Mouse (Mus musculus): ENCODE data around the gene Tmem53. TPM values are rescaled to one million over a fixed set of nuclear protein-coding genes. Genes with fewer than 3 reads are reported as not detected.

Tmem53 gene
- polyA plus RNA-seq, 1 experiment from 2014 or later: 11.6 TPM

DNA sequence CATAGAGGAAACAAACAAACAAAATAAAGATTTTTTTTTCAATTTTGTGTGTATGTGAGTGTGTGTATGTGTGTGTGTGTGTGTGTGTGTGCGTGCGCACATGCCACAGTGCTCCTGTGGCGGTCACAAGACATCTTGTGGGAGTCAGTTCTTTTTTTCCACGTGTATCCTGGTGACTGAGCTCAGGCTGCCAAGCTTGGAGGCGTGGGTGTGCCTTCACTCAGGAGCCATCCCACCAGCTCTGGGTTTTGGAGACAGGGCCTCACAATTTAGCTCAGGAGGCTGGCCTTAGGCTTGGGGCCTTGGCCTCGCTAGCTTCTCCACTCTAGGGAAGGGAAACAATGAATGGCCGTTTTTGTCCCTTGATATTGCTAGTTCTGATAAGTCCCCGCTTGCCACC lies 27.6 kb upstream of the Tmem53 start:
- Histone ChIP-seq H3K9me3 (no peaks in the 10 kb centered on the region), H3K27me3 (replicated peaks; ENCODE audit: low read depth, poor library complexity, severe bottlenecking) (no peaks in the 10 kb centered on the region; the same call in 1 of the 2 replicates), H3K36me3 (replicated peaks) (no peaks in the 10 kb centered on the region), H3K4me1 (0 out of 2 replicates have a peak, but pooled peaks cover 3% of the 10 kb centered on the region), H3K4me3 (no peak overlapping the region), H3K27ac (replicated peaks) (no peak overlapping the region)
- 79% methylated on average over 8 of the region's 8 CpGs for WGBS
- no peak for DNase-seq (ENCODE audit: low spot score)

DNA sequence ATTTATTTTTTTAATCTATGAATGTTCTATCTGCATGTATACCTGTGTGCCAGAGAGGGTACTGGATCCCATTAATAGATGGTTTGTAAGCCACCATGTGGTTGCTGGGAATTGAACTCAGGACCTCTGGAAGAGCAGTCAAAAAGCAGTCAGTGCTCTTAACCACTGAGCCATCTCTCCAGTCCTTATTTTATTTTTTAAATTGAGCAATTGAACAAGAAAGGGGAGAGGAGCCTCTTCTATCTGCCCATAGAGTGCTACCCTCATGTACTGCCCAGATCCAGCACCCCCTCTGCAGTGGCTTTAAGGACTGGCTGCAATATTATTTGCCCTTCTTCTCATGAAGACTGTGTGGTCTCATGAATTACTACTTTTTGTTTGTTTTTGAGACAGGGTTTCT lies 26.5 kb upstream of the Tmem53 start:
- no peak overlapping the region for H3K4me3 ChIP-seq
- H3K27ac ChIP-seq (replicated peaks): no peak overlapping the region
- no peaks in the 10 kb centered on the region; the same call in 1 of the 2 replicates for H3K27me3 ChIP-seq (replicated peaks; ENCODE audit: low read depth, poor library complexity, severe bottlenecking)
- H3K36me3 ChIP-seq (replicated peaks): no peaks in the 10 kb centered on the region
- H3K4me1 ChIP-seq: 0 out of 2 replicates have a peak, but pooled peaks cover 3% of the 10 kb centered on the region
- no peaks in the 10 kb centered on the region for H3K9me3 ChIP-seq
- DNase-seq (ENCODE audit: low spot score): no peak

DNA sequence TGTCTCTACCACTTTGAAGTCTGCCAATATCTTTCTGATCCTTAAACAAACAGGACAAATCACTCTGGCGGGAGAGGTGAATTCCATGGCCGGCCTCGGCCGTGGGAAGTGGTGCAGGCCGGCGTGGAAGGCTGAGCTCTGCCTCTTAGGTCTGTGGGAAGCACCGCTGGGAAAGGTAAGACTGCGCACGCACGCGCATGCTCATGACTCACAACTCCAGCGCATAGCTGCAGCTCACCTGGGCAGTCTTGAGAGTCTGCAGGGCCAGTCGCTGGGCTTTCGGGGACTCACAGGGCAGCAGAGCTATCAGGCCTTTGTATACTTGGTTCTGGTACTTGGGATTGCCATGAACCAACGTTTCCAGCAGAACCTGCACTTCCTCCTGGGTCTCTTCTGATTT lies 22.2 kb upstream of the Tmem53 start:
- Histone ChIP-seq H3K27ac (replicated peaks) (no peak overlapping the region), H3K9me3 (no peaks in the 10 kb centered on the region), H3K27me3 (replicated peaks; ENCODE audit: low read depth, poor library complexity, severe bottlenecking) (no peaks in the 10 kb centered on the region; the same call in 1 of the 2 replicates), H3K36me3 (replicated peaks) (no peaks in the 10 kb centered on the region), H3K4me3 (no peak overlapping the region), H3K4me1 (peaks cover 9% of the 10 kb centered on the region)
- 75% methylated on average over 15 of the region's 15 CpGs for WGBS
- DNase-seq (ENCODE audit: low spot score): no peak

DNA sequence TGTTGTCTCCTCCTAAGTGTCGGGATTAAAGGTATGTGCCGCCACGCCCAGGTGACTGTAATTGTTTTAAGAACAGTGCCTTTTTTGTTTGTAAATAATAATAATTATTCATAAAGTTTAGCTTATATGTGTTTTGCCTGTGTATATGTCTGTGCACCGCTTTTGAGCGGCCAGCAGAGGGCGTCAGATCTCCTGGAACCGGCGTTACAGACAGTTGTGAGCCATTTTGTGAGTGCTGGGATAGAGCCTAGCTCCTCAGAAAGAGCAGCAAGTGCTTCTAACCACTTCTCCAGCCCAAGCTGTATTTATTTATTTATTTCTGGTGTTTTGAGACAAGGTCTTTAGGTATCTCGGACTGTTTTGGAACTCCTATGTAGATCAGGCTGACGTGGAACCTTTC lies 21.4 kb upstream of the Tmem53 start:
- Histone ChIP-seq H3K27me3 (replicated peaks; ENCODE audit: low read depth, poor library complexity, severe bottlenecking) (no peaks in the 10 kb centered on the region; the same call in 1 of the 2 replicates), H3K4me1 (peaks cover 11% of the 10 kb centered on the region), H3K4me3 (no peak overlapping the region), H3K9me3 (no peaks in the 10 kb centered on the region), H3K36me3 (replicated peaks) (no peaks in the 10 kb centered on the region), H3K27ac (replicated peaks) (no peak overlapping the region)
- WGBS: 50% methylated on average over 10 of the region's 10 CpGs
- DNase-seq (ENCODE audit: low spot score): no peak

DNA sequence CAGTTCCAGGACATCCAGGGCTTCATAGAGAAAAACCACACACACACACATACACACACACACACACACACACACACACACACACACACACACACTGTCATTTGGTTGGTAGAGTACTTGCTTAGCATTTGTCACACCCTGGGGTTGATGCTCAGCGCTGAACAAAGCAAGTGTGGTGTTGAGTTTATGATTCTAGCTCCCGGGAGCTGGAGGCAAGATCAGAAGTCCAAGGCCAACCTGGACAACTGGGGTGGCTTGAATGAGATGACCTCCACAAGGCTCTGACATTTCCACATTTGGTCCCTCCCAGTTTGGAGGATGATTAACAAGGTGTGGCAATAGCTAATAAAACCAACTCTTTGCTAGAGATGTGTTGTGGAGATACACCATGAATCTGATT lies 20.5 kb upstream of the Tmem53 start:
- no peaks in the 10 kb centered on the region; the same call in 1 of the 2 replicates for H3K27me3 ChIP-seq (replicated peaks; ENCODE audit: low read depth, poor library complexity, severe bottlenecking)
- peaks cover 19% of the 10 kb centered on the region for H3K4me1 ChIP-seq
- DNase-seq (ENCODE audit: low spot score): no peak
- no peak overlapping the region for H3K4me3 ChIP-seq
- H3K36me3 ChIP-seq (replicated peaks): no peaks in the 10 kb centered on the region
- WGBS: 84% methylated on average over 2 of the region's 2 CpGs
- no peak overlapping the region for H3K27ac ChIP-seq (replicated peaks)
- H3K9me3 ChIP-seq: no peaks in the 10 kb centered on the region

DNA sequence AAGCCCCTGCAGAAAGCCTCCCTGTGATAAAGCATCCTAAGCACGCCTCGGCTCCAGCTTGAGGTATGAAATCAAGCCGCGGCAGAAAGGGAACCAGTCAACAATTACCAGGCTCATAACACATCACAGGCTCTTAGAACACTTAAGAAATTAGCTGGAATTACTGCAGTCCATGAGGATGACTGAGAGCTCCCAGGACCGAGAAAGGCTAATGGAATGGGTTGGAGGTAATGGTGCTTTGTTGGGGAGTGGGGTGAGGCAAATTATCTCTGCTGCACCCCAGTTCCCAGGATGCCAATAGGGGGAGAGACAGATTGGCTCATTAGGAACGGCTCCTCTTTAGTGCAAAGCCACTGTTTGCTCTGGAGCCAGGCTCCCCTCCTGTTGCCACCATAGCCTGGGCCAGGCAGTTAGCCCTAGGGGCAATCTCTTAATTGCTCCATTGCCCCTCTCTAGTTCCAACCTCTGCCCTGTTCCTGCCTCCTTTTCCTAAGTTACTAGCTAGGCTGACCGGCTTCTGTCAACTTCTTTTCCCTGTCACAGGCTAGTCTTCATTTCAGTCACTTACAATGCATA lies 17.5 kb upstream of the Tmem53 start:
- Histone ChIP-seq H3K9me3 (no peaks in the 10 kb centered on the region), H3K27ac (replicated peaks) (no peak overlapping the region), H3K4me1 (peaks cover 16% of the 10 kb centered on the region), H3K4me3 (no peak overlapping the region), H3K27me3 (replicated peaks; ENCODE audit: low read depth, poor library complexity, severe bottlenecking) (no peaks in the 10 kb centered on the region), H3K36me3 (replicated peaks) (no peaks in the 10 kb centered on the region)
- DNase-seq (ENCODE audit: low spot score): no peak
- 59% methylated on average over 7 of the region's 7 CpGs for WGBS

DNA sequence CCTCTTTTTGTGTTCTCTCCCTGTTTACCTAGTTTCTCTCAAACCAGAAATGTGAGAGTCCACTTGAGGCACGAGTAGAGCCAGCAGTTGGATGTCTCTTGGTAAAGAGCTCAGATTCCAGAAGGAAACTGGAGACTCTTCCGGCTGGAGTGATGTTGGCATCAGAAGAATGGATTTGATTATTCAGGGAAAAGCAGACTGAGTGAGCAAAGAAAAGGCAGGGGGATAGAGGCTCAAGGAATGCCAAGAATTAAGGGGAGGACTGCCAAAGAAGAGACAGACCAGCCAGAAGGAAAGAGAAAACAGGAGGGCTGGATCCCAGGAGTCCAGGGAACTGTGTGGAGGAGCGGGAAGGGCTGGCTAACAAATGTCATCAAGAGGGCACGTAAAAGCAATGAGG lies 15.9 kb upstream of the Tmem53 start:
- Histone ChIP-seq H3K9me3 (no peaks in the 10 kb centered on the region), H3K27me3 (replicated peaks; ENCODE audit: low read depth, poor library complexity, severe bottlenecking) (no peaks in the 10 kb centered on the region), H3K36me3 (replicated peaks) (no peaks in the 10 kb centered on the region), H3K4me3 (no peak overlapping the region), H3K27ac (replicated peaks) (no peak overlapping the region), H3K4me1 (peaks cover 16% of the 10 kb centered on the region)
- 53% methylated on average over 4 of the region's 4 CpGs for WGBS
- no peak for DNase-seq (ENCODE audit: low spot score)

DNA sequence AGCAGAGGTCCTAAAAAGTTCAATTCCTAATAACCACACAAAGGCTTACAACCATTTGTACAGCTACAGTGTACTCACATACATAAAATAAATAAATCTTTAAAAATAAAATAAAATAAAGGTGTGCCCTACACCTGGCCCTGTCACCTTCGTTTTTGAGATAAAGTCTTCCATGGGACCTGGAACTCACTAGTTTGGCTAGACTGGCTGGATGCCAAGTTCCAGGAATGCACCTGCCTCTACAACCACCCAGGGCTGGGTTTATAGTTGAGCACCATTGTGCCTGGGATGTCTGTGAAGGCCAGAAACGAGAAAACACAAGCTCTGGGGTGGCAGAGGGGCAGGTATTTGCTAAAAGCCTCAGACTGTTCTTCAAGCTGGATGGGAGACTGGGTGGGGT lies 12.6 kb upstream of the Tmem53 start:
- Histone ChIP-seq H3K36me3 (replicated peaks) (no peaks in the 10 kb centered on the region), H3K27ac (replicated peaks) (no peak overlapping the region), H3K4me3 (no peak overlapping the region), H3K4me1 (peaks cover 20% of the 10 kb centered on the region), H3K27me3 (replicated peaks; ENCODE audit: low read depth, poor library complexity, severe bottlenecking) (no peaks in the 10 kb centered on the region), H3K9me3 (no peaks in the 10 kb centered on the region)
- no peak for DNase-seq (ENCODE audit: low spot score)
- WGBS: 64% methylated on average over 2 of the region's 2 CpGs

DNA sequence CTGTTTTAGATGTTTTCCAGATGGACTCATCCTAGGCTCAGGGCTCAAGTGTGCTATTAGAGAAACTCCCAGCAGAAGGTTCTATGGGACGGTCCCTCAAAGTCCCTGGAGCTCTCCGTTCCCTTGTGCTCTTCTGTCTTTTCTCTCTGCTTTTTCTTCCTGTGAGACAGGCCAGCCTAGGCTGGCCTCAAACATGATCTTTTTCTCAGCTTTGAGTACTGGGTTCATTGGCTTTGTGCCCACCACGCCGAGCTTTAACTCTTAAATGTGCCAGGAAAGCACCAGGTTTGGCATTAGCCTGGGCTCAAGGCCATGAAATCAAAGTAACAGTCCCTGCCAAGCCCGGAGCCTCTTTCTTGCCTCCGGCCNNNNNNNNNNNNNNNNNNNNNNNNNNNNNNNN lies 10.9 kb upstream of the Tmem53 start:
- 88% methylated on average over 6 of the region's 6 CpGs for WGBS
- no peaks in the 10 kb centered on the region for H3K36me3 ChIP-seq (replicated peaks)
- H3K4me3 ChIP-seq: no peak overlapping the region
- peaks cover 9% of the 10 kb centered on the region for H3K4me1 ChIP-seq
- no peak for DNase-seq (ENCODE audit: low spot score)
- H3K27ac ChIP-seq (replicated peaks): no peak overlapping the region
- no peaks in the 10 kb centered on the region for H3K9me3 ChIP-seq
- no peaks in the 10 kb centered on the region for H3K27me3 ChIP-seq (replicated peaks; ENCODE audit: low read depth, poor library complexity, severe bottlenecking)

DNA sequence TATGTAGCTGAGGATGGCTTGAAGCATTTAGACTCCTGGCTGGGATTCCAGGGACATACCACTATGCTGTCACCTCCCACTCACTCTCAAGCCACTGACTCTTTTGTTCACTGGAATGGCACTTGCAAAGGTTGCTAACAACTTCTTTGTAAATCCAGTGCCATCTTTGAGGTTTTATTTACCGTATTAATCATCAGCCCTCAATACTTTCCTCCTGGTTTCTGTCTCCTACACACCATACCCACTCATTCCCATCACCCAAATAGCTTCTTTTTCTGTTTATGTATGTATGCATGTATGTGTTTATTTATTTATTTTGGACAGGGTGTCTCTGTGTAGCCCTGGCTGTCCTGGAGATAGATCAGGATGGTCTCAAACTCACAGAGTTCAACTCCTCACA lies 769 bp upstream of the Tmem53 start:
- H3K27ac ChIP-seq (replicated peaks): peak overlapping the region; percentile 3; the same call in 1 of the 2 replicates
- H3K4me1 ChIP-seq: peaks cover 42% of the 10 kb centered on the region
- 79% methylated on average over 1 of the region's 1 CpGs for WGBS
- H3K36me3 ChIP-seq (replicated peaks): no peaks in the 10 kb centered on the region
- H3K27me3 ChIP-seq (replicated peaks; ENCODE audit: low read depth, poor library complexity, severe bottlenecking): 0 out of 2 replicates have a peak, but pooled peaks cover 5% of the 10 kb centered on the region
- H3K4me3 ChIP-seq: peak overlapping the region; percentile 76
- no peak for DNase-seq (ENCODE audit: low spot score)
- no peaks in the 10 kb centered on the region for H3K9me3 ChIP-seq

DNA sequence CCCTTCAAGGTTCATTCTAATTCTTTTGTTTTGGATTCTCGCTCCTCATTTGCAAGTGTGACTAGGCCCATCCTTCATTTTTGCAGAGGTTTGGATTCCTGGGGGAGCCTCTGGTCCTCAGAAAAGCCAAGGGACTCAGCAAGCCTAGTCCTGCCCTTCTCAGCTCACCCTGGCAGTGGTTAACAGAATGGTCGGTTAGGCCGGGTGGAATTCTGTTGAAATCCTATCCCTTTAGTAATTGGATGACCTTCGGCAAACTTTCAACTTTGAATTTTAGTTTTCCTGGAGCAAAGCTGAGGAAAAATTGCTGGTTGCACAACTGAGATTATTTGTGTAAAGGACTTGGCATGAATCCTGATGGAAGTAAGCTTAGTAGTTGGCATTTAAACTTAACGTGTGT lies 600 bp downstream of the Tmem53 start:
- peak overlapping the region; percentile 76 for H3K4me3 ChIP-seq
- H3K36me3 ChIP-seq (replicated peaks): no peaks in the 10 kb centered on the region
- 0 out of 2 replicates have a peak, but pooled peaks cover 5% of the 10 kb centered on the region for H3K27me3 ChIP-seq (replicated peaks; ENCODE audit: low read depth, poor library complexity, severe bottlenecking)
- H3K27ac ChIP-seq (replicated peaks): peak overlapping the region; percentile 92
- no peaks in the 10 kb centered on the region for H3K9me3 ChIP-seq
- H3K4me1 ChIP-seq: peaks cover 42% of the 10 kb centered on the region
- WGBS: 18% methylated on average over 5 of the region's 5 CpGs
- no peak for DNase-seq (ENCODE audit: low spot score)

DNA sequence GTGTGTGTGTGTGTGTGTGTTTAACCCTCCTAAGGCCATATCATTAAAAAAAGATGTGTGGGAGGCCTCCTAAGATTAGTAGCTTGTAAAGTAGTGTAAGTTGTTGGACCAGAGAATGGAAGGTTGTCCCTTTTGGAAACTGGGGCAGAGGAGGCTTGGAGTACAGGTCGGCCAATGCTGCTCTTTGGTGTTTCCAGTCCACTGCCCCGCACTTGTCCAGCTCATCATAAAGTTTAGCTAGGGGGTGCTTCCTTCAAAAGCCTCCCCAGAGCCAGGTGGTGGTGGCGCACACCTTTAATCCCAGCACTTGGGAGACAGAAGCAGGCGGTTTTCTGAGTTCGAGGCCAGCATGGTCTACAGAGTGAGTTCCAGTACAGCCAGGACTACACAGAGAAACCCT lies 1.0 kb downstream of the Tmem53 start:
- 80% methylated on average over 5 of the region's 5 CpGs for WGBS
- Histone ChIP-seq H3K27me3 (replicated peaks; ENCODE audit: low read depth, poor library complexity, severe bottlenecking) (0 out of 2 replicates have a peak, but pooled peaks cover 5% of the 10 kb centered on the region), H3K27ac (replicated peaks) (peak overlapping the region; percentile 92), H3K4me3 (peak overlapping the region; percentile 76), H3K9me3 (no peaks in the 10 kb centered on the region), H3K36me3 (replicated peaks) (no peaks in the 10 kb centered on the region), H3K4me1 (peaks cover 42% of the 10 kb centered on the region)
- no peak for DNase-seq (ENCODE audit: low spot score)

DNA sequence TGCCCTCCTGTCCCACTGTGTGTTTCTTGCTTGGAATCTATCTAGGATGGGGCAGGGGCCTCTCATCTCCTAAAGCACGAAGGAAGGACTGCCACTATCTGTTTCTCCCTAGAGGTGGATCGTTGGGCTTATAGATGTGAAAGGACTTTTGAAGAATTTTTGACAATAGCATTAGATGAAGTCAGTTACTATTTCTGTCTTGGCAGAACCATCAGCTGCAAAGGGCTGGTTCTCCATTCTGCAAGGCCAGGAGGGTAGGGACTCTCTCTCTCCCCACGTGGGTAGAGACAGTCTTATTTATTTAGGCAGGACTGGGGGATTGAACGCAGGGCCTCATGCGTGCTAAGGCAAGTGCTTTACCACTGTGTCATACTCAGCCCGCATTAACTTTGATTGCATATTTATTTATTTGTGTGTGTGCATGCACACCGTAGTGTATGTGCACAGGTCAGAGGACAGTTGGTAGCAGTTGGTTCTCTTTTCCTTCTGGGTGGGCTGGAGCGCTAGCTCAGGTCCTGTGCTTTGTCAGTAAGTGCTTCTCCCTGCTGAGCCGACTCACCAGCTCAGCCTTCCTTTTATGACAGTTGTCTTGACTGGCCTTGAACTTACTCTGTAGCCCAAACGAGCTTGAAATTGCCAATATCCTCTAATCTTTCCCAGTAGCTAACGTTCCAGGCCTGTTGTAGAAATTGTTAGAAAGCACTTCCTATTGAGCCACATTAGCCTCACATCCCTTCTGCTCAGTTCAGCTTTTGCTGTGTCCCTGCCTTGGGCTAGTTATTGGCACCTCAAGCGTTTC lies 1.7 kb downstream of the Tmem53 start:
- Histone ChIP-seq H3K4me1 (peaks cover 42% of the 10 kb centered on the region), H3K4me3 (no peak overlapping the region), H3K36me3 (replicated peaks) (no peaks in the 10 kb centered on the region), H3K27me3 (replicated peaks; ENCODE audit: low read depth, poor library complexity, severe bottlenecking) (0 out of 2 replicates have a peak, but pooled peaks cover 5% of the 10 kb centered on the region), H3K27ac (replicated peaks) (peak overlapping the region; percentile 92; the same call in 1 of the 2 replicates), H3K9me3 (no peaks in the 10 kb centered on the region)
- WGBS: 69% methylated on average over 12 of the region's 12 CpGs
- no peak for DNase-seq (ENCODE audit: low spot score)

All from embryonic facial prominence, embryonic 10.5 days (tissue).